Mouse (Mus musculus) heart, embryonic 15.5 days (tissue): Measurements from ENCODE around the gene Il20rb. TPM values are rescaled to one million over a fixed set of nuclear protein-coding genes. Genes with fewer than 3 reads are reported as not detected.

ENCODE experiments used
- ATAC-seq: fragments of 200-750 bp; cut with Nextera tagmentation; replicated peaks from 2 replicates; pipeline ENCODE4 v1.8.0; 2017; ENCODE audit warnings: low read depth, moderate TSS enrichment; ENCODE audit not compliant: insufficient number of reproducible peaks, insufficient read depth, low FRiP score
- H3K27ac ChIP-seq: fragments of 300-500 bp; sonication (generic); 2 replicates; pipeline ENCODE4 v1.5.1; 2015; ENCODE audit warnings: mild to moderate bottlenecking, inconsistent platforms
- H3K27me3 ChIP-seq: fragments of 300-500 bp; sonication (generic); 2 replicates; pipeline ENCODE4 v1.6.1; 2015; ENCODE audit warnings: inconsistent platforms
- H3K36me3 ChIP-seq: fragments of 300-500 bp; sonication (generic); 2 replicates; pipeline ENCODE4 v1.6.1; 2015; ENCODE audit warnings: mild to moderate bottlenecking, inconsistent platforms
- H3K4me1 ChIP-seq: fragments of 300-500 bp; sonication (generic); replicated peaks from 2 replicates; pipeline ENCODE4 v1.6.1; 2015; ENCODE audit warnings: inconsistent platforms
- H3K4me2 ChIP-seq: fragments of 300-500 bp; sonication (generic); 2 replicates; pipeline ENCODE4 v1.6.1; 2015; ENCODE audit warnings: inconsistent platforms, mild to moderate bottlenecking, moderate library complexity
- H3K4me3 ChIP-seq: fragments of 300-500 bp; sonication (generic); 2 replicates; pipeline ENCODE4 v1.5.1; 2015; ENCODE audit warnings: mild to moderate bottlenecking, inconsistent platforms
- H3K9ac ChIP-seq: fragments of 300-500 bp; sonication (generic); 2 replicates; pipeline ENCODE4 v1.6.1; 2015; ENCODE audit warnings: mild to moderate bottlenecking, inconsistent platforms
- H3K9me3 ChIP-seq: fragments of 300-500 bp; sonication (generic); replicated peaks from 2 replicates; pipeline ENCODE4 v1.6.1; 2016; ENCODE audit warnings: inconsistent platforms
- WGBS: fragments of 180-500 bp; shearing (Covaris S2); methylation state at CpG from one replicate; pipeline ENCODE4 v1.1.7; 2015; ENCODE audit warnings: mixed read lengths; 5-methylcytosine and 5-hydroxymethylcytosine counted together
- polyA plus RNA-seq: library from polyadenylated mRNA; unstranded; fragments of >200 nt; fragmentation: Nextera tagmentation; extraction: Ambion mirVana; gene quantifications from 2 replicates; pipeline ENCODE4 v1.2.1, GENCODE M21; 2015

Il20rb gene
- polyA plus RNA-seq, 1 experiment from 2014 or later = 0.88 TPM

DNA sequence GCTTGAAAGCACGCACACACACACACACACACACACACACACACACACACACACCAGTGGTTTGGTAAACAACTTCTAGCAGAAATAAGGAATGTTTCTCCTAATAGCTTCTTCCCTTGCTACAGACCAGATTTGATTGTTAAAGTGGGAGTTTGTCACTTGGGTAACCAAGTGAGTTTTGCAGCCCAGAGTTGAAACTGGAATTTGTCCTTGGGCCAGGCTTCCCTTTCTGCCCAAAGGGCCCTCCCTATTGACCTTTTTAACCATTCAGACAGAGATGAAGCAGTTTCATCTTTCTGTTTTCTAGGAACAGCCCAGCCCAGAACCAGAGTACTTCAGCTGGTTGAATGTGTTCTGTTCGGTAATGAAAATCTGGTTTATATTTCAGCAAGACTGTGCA, 55.7 kb downstream of the Il20rb start:
- no peak overlapping the region for H3K9ac ChIP-seq
- H3K9me3 ChIP-seq = no peaks in the 10 kb centered on the region
- H3K4me3 ChIP-seq = no peak overlapping the region
- ATAC-seq = no peak
- no peak overlapping the region for H3K4me2 ChIP-seq
- H3K4me1 ChIP-seq = no peaks in the 10 kb centered on the region
- no peaks in the 10 kb centered on the region for H3K36me3 ChIP-seq
- no peak overlapping the region for H3K27ac ChIP-seq
- no peaks in the 10 kb centered on the region for H3K27me3 ChIP-seq
- 77% methylated on average over 2 of the region's 2 CpGs for WGBS

DNA sequence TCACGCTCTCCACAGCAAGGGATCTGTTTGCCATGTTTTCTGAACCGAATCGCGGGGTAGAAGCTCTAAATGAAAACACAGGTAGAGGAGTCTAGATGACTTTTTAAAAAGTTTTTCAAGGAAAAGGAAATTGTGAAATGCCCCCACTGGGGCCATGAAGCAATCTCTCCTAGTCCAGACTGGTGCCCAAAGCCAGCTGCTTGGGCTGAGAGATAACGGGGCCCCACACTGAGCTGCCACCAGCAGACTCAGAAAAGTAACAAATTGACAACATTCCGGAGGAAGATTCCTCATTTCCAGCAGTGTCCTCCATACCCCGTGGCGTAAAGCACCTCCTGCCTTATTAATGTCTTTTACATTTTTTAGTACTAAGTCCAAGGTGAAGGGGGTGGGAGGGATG, 66.9 kb downstream of the Il20rb start:
- Histone ChIP-seq H3K4me2 (no peak overlapping the region), H3K27ac (no peak overlapping the region), H3K9me3 (no peaks in the 10 kb centered on the region), H3K36me3 (no peaks in the 10 kb centered on the region), H3K27me3 (no peaks in the 10 kb centered on the region), H3K4me1 (peaks cover 4% of the 10 kb centered on the region), H3K4me3 (no peak overlapping the region), H3K9ac (no peak overlapping the region)
- WGBS = 64% methylated on average over 8 of the region's 8 CpGs
- no peak for ATAC-seq

DNA sequence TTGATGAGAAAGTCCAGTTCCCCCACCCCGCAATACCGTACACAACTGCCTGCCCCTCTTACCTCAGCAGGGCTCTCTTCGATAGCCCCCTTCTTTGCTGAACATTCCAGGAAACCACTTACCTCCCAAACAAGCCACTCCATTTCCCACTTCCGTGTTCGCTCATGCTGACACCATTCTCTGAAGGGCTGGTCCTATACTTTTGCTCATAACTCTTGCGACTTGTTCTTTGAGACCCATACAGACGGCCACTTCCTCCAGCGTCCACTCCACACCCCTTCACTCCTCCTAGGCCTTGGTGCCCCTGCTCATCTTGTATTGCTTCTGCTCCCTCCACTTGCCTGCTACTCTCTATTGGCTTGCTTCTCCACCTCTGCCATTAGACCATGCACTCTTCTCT, 67.5 kb downstream of the Il20rb start:
- Histone ChIP-seq H3K27me3 (no peaks in the 10 kb centered on the region), H3K4me2 (no peak overlapping the region), H3K9me3 (no peaks in the 10 kb centered on the region), H3K4me3 (no peak overlapping the region), H3K27ac (no peak overlapping the region), H3K36me3 (no peaks in the 10 kb centered on the region), H3K4me1 (peaks cover 4% of the 10 kb centered on the region), H3K9ac (no peak overlapping the region)
- 79% methylated on average over 8 of the region's 8 CpGs for WGBS
- ATAC-seq = no peak

DNA sequence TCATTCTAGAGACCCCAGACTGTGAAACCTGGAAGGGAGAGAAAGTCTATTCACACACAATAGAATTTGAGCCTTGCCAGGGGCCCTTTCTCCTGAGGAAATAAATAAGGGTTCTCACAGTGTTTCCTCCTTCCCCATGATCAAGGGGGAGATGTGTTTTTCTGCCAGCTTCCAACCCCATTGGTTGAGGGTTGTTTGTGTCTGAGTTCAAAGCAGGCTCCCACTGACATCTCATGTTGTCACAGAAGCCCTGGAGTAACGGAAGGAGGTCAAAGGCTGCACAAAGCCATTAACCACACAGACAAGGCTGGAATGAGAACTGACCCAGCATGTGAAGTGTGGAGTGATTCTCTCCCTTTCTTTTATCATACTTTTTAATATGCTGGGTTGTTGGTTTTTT, 69.8 kb downstream of the Il20rb start:
- no peak overlapping the region for H3K4me2 ChIP-seq
- no peaks in the 10 kb centered on the region for H3K36me3 ChIP-seq
- ATAC-seq = no peak
- H3K9me3 ChIP-seq = no peaks in the 10 kb centered on the region
- H3K27me3 ChIP-seq = no peaks in the 10 kb centered on the region
- no peak overlapping the region for H3K4me3 ChIP-seq
- H3K27ac ChIP-seq = no peak overlapping the region
- peaks cover 4% of the 10 kb centered on the region for H3K4me1 ChIP-seq
- no peak overlapping the region for H3K9ac ChIP-seq
- WGBS = 79% methylated on average over 1 of the region's 1 CpGs

DNA sequence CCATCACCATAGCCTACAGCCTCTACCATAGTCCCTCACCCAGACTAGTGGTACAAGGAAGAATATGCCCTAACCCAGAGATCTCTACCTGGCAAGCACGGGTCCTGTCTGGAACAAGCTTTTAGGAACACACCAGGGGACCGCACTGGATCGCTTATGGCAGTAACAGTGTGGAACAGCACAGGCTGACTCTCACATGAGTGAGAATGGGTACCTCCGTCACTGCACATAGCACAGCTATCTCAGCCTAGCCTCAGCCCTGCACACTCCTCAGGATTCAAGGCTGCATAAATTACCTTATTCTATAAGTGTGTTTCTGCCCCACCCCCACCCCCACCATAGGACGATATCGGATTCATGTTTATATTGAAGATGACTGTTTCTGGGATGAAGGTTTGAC, 70.3 kb downstream of the Il20rb start:
- H3K4me3 ChIP-seq = no peak overlapping the region
- no peaks in the 10 kb centered on the region for H3K36me3 ChIP-seq
- no peak overlapping the region for H3K9ac ChIP-seq
- no peak overlapping the region for H3K27ac ChIP-seq
- no peak for ATAC-seq
- no peak overlapping the region for H3K4me2 ChIP-seq
- 79% methylated on average over 6 of the region's 6 CpGs for WGBS
- H3K27me3 ChIP-seq = no peaks in the 10 kb centered on the region
- H3K9me3 ChIP-seq = no peaks in the 10 kb centered on the region
- H3K4me1 ChIP-seq = peaks cover 4% of the 10 kb centered on the region

DNA sequence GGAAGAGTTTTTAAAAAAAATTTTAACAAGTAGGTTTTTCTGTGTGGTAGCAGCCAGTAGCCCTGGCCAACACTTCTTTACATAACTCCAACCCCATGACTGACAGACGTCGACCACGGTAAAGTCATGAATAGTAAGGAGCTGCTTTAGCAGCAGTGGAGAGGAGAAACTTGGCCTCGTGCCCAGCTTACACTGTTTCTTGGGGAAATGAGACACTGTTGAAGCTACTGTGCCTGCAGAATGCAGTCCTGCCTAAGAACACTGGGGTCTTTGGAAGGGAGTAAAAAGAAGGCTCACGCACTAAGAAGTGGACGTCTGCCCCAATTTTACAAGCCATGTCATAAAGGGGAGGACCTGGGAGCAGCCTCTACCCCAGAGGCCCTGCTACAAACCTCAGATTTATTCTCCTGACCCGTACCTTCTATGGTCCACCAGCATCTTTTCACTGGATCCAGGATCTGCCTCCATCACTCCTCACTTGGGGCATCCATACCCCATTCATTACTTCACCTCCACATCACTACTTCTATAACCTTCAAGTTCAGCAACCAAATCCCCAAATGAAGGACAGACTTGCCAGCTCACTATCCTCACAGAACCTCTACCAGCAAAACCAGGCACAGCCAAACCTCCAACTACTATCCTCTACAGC, 71.1 kb downstream of the Il20rb start:
- Histone ChIP-seq H3K4me2 (no peak overlapping the region), H3K9me3 (no peaks in the 10 kb centered on the region), H3K9ac (no peak overlapping the region), H3K27ac (no peak overlapping the region), H3K4me3 (no peak overlapping the region), H3K4me1 (peaks cover 4% of the 10 kb centered on the region), H3K27me3 (no peaks in the 10 kb centered on the region), H3K36me3 (no peaks in the 10 kb centered on the region)
- 38% methylated on average over 7 of the region's 7 CpGs for WGBS
- ATAC-seq = no peak

Other genes starting within 250 kb of the Il20rb start
- gene Nck1, start 59.3 kb upstream of the Il20rb start, polyA plus RNA-seq = 53.0 and 57.1 TPM in 2 replicates
- 8.8 and 9.0 TPM in 2 replicates for gene Slc35g2, start 84.3 kb upstream of the Il20rb start, polyA plus RNA-seq
- 23.5 and 27.7 TPM in 2 replicates for gene Stag1, start 111.0 kb upstream of the Il20rb start, polyA plus RNA-seq